Mouse (Mus musculus): Measurements from ENCODE around the gene Krt25. TPM values are rescaled to one million over a fixed set of nuclear protein-coding genes. Genes with fewer than 3 reads are reported as not detected.

The Krt25 gene
- polyA plus RNA-seq (2012; rRNA removed), result not detected in 2 replicates

DNA sequence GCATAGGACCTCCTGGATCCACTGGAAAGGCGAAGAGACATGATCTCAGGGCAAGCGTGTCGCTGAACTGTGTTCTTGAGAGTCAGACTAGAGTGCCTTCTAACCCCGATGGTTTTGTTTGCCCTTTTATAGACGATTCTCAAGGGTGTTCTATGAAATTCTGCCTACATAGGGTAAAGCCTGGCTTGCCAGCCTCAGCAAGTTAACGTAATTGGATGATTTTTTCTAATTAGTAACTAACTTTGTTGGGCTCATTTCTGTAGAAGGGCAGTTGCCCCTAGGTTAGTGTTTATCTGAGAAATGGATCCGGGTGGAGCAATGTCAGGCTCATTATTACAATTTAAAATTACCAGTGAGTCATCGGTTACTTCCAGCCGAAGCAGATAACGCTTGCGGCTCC lies at the start of gene Krt25:
TSS of gene Krt25 (minus strand) at position 101 of the 400 bp plus-strand sequence.
- H3K4me1 ChIP-seq (ENCODE audit: control insufficient read depth, insufficient read depth, low read length), result no peaks in the 10 kb centered on the region
- no peak for DNase-seq
- TF ChIP-seq CTCF (IDR thresholded peaks at IDR 0.05; ENCODE audit: insufficient read depth, low read length) (no peak), POLR2A (IDR thresholded peaks at IDR 0.05; ENCODE audit: borderline replicate concordance, extremely low read depth, low read depth, low read length) (no peak)
- WGBS, result 87% methylated on average over 11 of the region's 11 CpGs
- no peak within 1 kb of the TSS for H3K4me3 ChIP-seq (replicated peaks; ENCODE audit: extremely low read depth, low read depth, low read length)

GRCm38 (mm10) chr11:99369853-99370451 lies 47.2 kb upstream of the Krt25 start:
- DNase-seq, result no peak
- WGBS, result 75% methylated on average over 8 of the region's 8 CpGs
- H3K4me1 ChIP-seq (ENCODE audit: control insufficient read depth, insufficient read depth, low read length), result no peaks in the 10 kb centered on the region
- H3K4me3 ChIP-seq (replicated peaks; ENCODE audit: extremely low read depth, low read depth, low read length), result no peak overlapping the region
- TF ChIP-seq POLR2A (IDR thresholded peaks at IDR 0.05; ENCODE audit: borderline replicate concordance, extremely low read depth, low read depth, low read length) (no peak), CTCF (IDR thresholded peaks at IDR 0.05; ENCODE audit: insufficient read depth, low read length) (no peak)

- TF ChIP-seq POLR2A (IDR thresholded peaks at IDR 0.05; ENCODE audit: borderline replicate concordance, extremely low read depth, low read depth, low read length), result no peak
- TF ChIP-seq CTCF (IDR thresholded peaks at IDR 0.05; ENCODE audit: insufficient read depth, low read length), result peak; percentile 47; the same call in 1 of the 2 replicates
- no peak overlapping the region for H3K4me3 ChIP-seq (replicated peaks; ENCODE audit: extremely low read depth, low read depth, low read length)
- no peaks in the 10 kb centered on the region for H3K4me1 ChIP-seq (ENCODE audit: control insufficient read depth, insufficient read depth, low read length)
- 9% methylated on average over 3 of the region's 3 CpGs for WGBS
- DNase-seq, result no peak
Measured at GRCm38 (mm10) chr11:99369229-99369628, 46.5 kb upstream of the Krt25 start.

DNA sequence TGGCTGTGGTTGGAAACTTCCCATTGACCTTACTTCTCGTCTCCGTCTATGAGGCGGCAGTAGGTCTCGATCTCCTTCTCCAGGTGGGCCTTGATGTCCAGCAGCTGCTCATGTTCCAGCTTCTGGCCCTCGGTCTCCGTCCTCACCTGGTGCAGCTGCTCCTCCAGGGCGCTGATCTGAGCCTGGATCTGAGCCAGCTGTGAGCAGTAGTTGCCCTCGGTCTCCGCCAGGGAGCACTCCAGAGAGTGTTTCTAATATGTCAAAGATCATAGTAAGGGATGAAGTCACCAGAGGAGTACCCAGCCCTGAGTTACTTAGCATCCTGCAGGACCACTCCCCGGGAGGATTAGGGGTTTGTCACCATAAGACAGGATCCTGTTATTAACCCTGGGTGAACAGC lies 44.0 kb upstream of the Krt25 start:
- no peak overlapping the region for H3K4me3 ChIP-seq (replicated peaks; ENCODE audit: extremely low read depth, low read depth, low read length)
- TF ChIP-seq CTCF (IDR thresholded peaks at IDR 0.05; ENCODE audit: insufficient read depth, low read length), result peak; percentile 32; the same call in 1 of the 2 replicates
- no peak for TF ChIP-seq POLR2A (IDR thresholded peaks at IDR 0.05; ENCODE audit: borderline replicate concordance, extremely low read depth, low read depth, low read length)
- no peak for DNase-seq
- H3K4me1 ChIP-seq (ENCODE audit: control insufficient read depth, insufficient read depth, low read length), result no peaks in the 10 kb centered on the region
- 39% methylated on average over 10 of the region's 10 CpGs for WGBS

- no peaks in the 10 kb centered on the region for H3K4me1 ChIP-seq (ENCODE audit: control insufficient read depth, insufficient read depth, low read length)
- no peak overlapping the region for H3K4me3 ChIP-seq (replicated peaks; ENCODE audit: extremely low read depth, low read depth, low read length)
- TF ChIP-seq CTCF (IDR thresholded peaks at IDR 0.05; ENCODE audit: insufficient read depth, low read length), result peak; percentile 42; the same call in 1 of the 2 replicates
- no peak for TF ChIP-seq POLR2A (IDR thresholded peaks at IDR 0.05; ENCODE audit: borderline replicate concordance, extremely low read depth, low read depth, low read length)
- DNase-seq, result no peak
- 23% methylated on average over 9 of the region's 9 CpGs for WGBS
Measured at GRCm38 (mm10) chr11:99364412-99364811, 41.7 kb upstream of the Krt25 start.

GRCm38 (mm10) chr11:99361423-99361822 lies 38.7 kb upstream of the Krt25 start:
- DNase-seq, result no peak
- WGBS, result 79% methylated on average over 8 of the region's 8 CpGs
- H3K4me1 ChIP-seq (ENCODE audit: control insufficient read depth, insufficient read depth, low read length), result no peaks in the 10 kb centered on the region
- TF ChIP-seq CTCF (IDR thresholded peaks at IDR 0.05; ENCODE audit: insufficient read depth, low read length) (no peak), POLR2A (IDR thresholded peaks at IDR 0.05; ENCODE audit: borderline replicate concordance, extremely low read depth, low read depth, low read length) (no peak)
- H3K4me3 ChIP-seq (replicated peaks; ENCODE audit: extremely low read depth, low read depth, low read length), result no peak overlapping the region

- H3K4me1 ChIP-seq (ENCODE audit: control insufficient read depth, insufficient read depth, low read length), result no peaks in the 10 kb centered on the region
- DNase-seq, result no peak
- TF ChIP-seq POLR2A (IDR thresholded peaks at IDR 0.05; ENCODE audit: borderline replicate concordance, extremely low read depth, low read depth, low read length) (no peak), CTCF (IDR thresholded peaks at IDR 0.05; ENCODE audit: insufficient read depth, low read length) (no peak)
- no peak within 1 kb of the TSS for H3K4me3 ChIP-seq (replicated peaks; ENCODE audit: extremely low read depth, low read depth, low read length)
- 63% methylated on average over 12 of the region's 12 CpGs for WGBS
Measured at GRCm38 (mm10) chr11:99351004-99351403, 28.3 kb upstream of the Krt25 start, which contains the start of gene Krt27. Gene Krt27 (minus strand): TSS chr11:99351104.

GRCm38 (mm10) chr11:99339299-99339847 lies 16.6 kb upstream of the Krt25 start:
- WGBS, result 79% methylated on average over 11 of the region's 11 CpGs
- DNase-seq, result no peak
- TF ChIP-seq POLR2A (IDR thresholded peaks at IDR 0.05; ENCODE audit: borderline replicate concordance, extremely low read depth, low read depth, low read length), result no peak
- Histone ChIP-seq H3K4me3 (replicated peaks; ENCODE audit: extremely low read depth, low read depth, low read length) (no peak overlapping the region), H3K4me1 (ENCODE audit: control insufficient read depth, insufficient read depth, low read length) (no peaks in the 10 kb centered on the region)

GRCm38 (mm10) chr11:99337866-99338265 lies 15.1 kb upstream of the Krt25 start, which contains the start of gene Krt26:
Gene Krt26 (minus strand): TSS chr11:99337966.
- WGBS, result 92% methylated on average over 11 of the region's 11 CpGs
- TF ChIP-seq CTCF (IDR thresholded peaks at IDR 0.05; ENCODE audit: insufficient read depth, low read length) (no peak), POLR2A (IDR thresholded peaks at IDR 0.05; ENCODE audit: borderline replicate concordance, extremely low read depth, low read depth, low read length) (no peak)
- H3K4me3 ChIP-seq (replicated peaks; ENCODE audit: extremely low read depth, low read depth, low read length), result no peak within 1 kb of the TSS
- DNase-seq, result no peak
- H3K4me1 ChIP-seq (ENCODE audit: control insufficient read depth, insufficient read depth, low read length), result no peaks in the 10 kb centered on the region

DNA sequence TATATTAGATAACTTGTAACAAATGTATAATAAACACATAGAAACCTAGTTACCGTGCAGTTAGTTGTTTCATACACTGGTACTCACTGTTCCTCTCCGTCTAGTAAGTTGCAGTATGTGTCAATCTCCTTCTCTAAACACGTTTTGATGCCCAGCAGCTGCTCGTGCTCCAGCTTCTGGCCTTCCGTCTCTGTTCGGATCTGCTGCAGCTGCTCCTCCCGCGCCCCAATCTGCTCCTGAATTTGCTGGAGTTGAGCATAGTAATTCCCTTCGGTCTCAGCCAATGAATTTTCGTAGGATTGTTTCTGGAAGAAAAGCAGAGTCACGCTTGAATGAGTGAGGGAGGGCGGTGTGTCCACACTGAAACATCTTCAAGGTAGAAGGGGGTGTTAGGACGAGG lies 10.7 kb upstream of the Krt25 start:
- Histone ChIP-seq H3K4me1 (ENCODE audit: control insufficient read depth, insufficient read depth, low read length) (no peaks in the 10 kb centered on the region), H3K4me3 (replicated peaks; ENCODE audit: extremely low read depth, low read depth, low read length) (no peak overlapping the region)
- 59% methylated on average over 13 of the region's 13 CpGs for WGBS
- TF ChIP-seq CTCF (IDR thresholded peaks at IDR 0.05; ENCODE audit: insufficient read depth, low read length), result no peak
- no peak for TF ChIP-seq POLR2A (IDR thresholded peaks at IDR 0.05; ENCODE audit: borderline replicate concordance, extremely low read depth, low read depth, low read length)
- no peak for DNase-seq

All from lung, adult 2 months (tissue).